Mouse (Mus musculus) CH12.LX (cell line): ENCODE results near the gene Stxbp2. TPM values are rescaled to one million over a fixed set of nuclear protein-coding genes. Genes with fewer than 3 reads are reported as not detected.

Experiments used
- DNase-seq: peaks from one replicate; pipeline ENCODE4 v3.0.0-alpha.2; 2013; ENCODE audit errors: extremely low read depth
- H3K27ac ChIP-seq: 2 replicates; pipeline ENCODE4 v1.5.1; 2012; ENCODE audit warnings: low read depth, mild to moderate bottlenecking, control low read depth, moderate library complexity; ENCODE audit not compliant: insufficient read depth
- H3K27me3 ChIP-seq: replicated peaks from 2 replicates; pipeline ENCODE3; 2012; ENCODE audit warnings: inconsistent platforms
- H3K36me3 ChIP-seq, 2 experiments: replicated peaks in 1 of 2; 2 replicates each; pipeline versions ENCODE3 to v1.6.1; 2012; ENCODE audit warnings: inconsistent platforms in 1 of 2, low read length in 1 of 2, mild to moderate bottlenecking in 1 of 2, mixed read lengths in 1 of 2, moderate library complexity in 1 of 2; ENCODE audit not compliant: control insufficient read depth in 1 of 2, insufficient read depth in 1 of 2
- H3K4me1 ChIP-seq, 2 experiments: 2 replicates each; pipeline ENCODE4 v1.6.1; 2012; ENCODE audit warnings: inconsistent platforms in 1 of 2, moderate library complexity in 1 of 2; ENCODE audit not compliant: insufficient read depth in 2 of 2, control insufficient read depth in 1 of 2
- H3K4me2 ChIP-seq: 2 replicates; pipeline ENCODE4 v1.6.1; 2012; ENCODE audit warnings: low read depth, mild to moderate bottlenecking, control low read depth; ENCODE audit not compliant: poor library complexity, insufficient read depth, severe bottlenecking
- H3K4me3 ChIP-seq, 3 experiments: fragments of 150-350 bp in 1 of 3; sonication (generic) in 1 of 3; replicated peaks in 1 of 3; 2 replicates each; pipeline versions ENCODE3 to v1.5.1; 2011 to 2012; ENCODE audit warnings: low read depth in 2 of 3, low read length in 2 of 3, mild to moderate bottlenecking in 2 of 3, moderate library complexity in 2 of 3, control low read depth in 1 of 3, improper control_type of control experiment in 1 of 3, inconsistent platforms in 1 of 3, mixed read lengths in 1 of 3; ENCODE audit not compliant: poor library complexity in 1 of 3
- H3K79me2 ChIP-seq: replicated peaks from 2 replicates; pipeline ENCODE4 v1.6.1; 2012; ENCODE audit warnings: mild to moderate bottlenecking, moderate library complexity; ENCODE audit not compliant: control insufficient read depth, poor library complexity, insufficient read depth, severe bottlenecking; ENCODE audit errors: extremely low read depth
- H3K9ac ChIP-seq: 2 replicates; pipeline ENCODE4 v1.6.1; 2012; ENCODE audit warnings: low read depth, mild to moderate bottlenecking, control low read depth, moderate library complexity; ENCODE audit not compliant: insufficient read depth
- H3K9me3 ChIP-seq: replicated peaks from 2 replicates; pipeline ENCODE3; 2012; ENCODE audit warnings: low read length, inconsistent platforms, mixed read lengths
- BHLHE40 ChIP-seq: IDR thresholded peaks from 2 replicates; pipeline ENCODE4 v1.6.1; 2011; ENCODE audit warnings: mild to moderate bottlenecking, low read depth, low read length, improper control_type of control experiment
- CHD2 ChIP-seq: IDR thresholded peaks from 2 replicates; pipeline ENCODE4 v1.6.1; 2011; ENCODE audit warnings: low read length, improper control_type of control experiment
- EP300 ChIP-seq: IDR thresholded peaks from 2 replicates; pipeline ENCODE4 v1.6.1; 2011; ENCODE audit warnings: low read length, improper control_type of control experiment
- ETS1 ChIP-seq: conservative IDR thresholded peaks from 2 replicates; pipeline ENCODE4 v1.6.1; 2012; ENCODE audit warnings: low read depth, mild to moderate bottlenecking, inconsistent platforms, low read length, improper control_type of control experiment, moderate library complexity
- HCFC1 ChIP-seq: IDR thresholded peaks from 2 replicates; pipeline ENCODE4 v1.6.1; 2012; ENCODE audit warnings: low read depth, mild to moderate bottlenecking, inconsistent platforms, low read length, improper control_type of control experiment
- JUN ChIP-seq: IDR thresholded peaks from 2 replicates; pipeline ENCODE4 v1.6.1; 2011; ENCODE audit warnings: low read depth, mild to moderate bottlenecking, low read length, improper control_type of control experiment, moderate library complexity; ENCODE audit not compliant: insufficient read depth
- JUND ChIP-seq: conservative IDR thresholded peaks from 2 replicates; pipeline ENCODE4 v1.6.1; 2011; ENCODE audit warnings: low read depth, low read length, improper control_type of control experiment
- MAFK ChIP-seq: IDR thresholded peaks from 2 replicates; pipeline ENCODE4 v1.6.1; 2011; ENCODE audit warnings: low read length, improper control_type of control experiment; ENCODE audit not compliant: insufficient replicate concordance
- MEF2A ChIP-seq: IDR thresholded peaks from 2 replicates; pipeline ENCODE4 v1.6.1; 2014; ENCODE audit warnings: low read depth, mild to moderate bottlenecking, inconsistent platforms, low read length, improper control_type of control experiment, borderline replicate concordance
- TCF12 ChIP-seq: IDR thresholded peaks from 2 replicates; pipeline ENCODE4 v1.6.1; 2014; ENCODE audit warnings: low read depth, mild to moderate bottlenecking, inconsistent platforms, low read length, improper control_type of control experiment
- USF1 ChIP-seq: IDR thresholded peaks from 2 replicates; pipeline ENCODE4 v1.6.1; 2014; ENCODE audit warnings: low read depth, mild to moderate bottlenecking, inconsistent platforms, low read length, improper control_type of control experiment
- USF2 ChIP-seq: conservative IDR thresholded peaks from 2 replicates; pipeline ENCODE4 v1.6.1; 2011; ENCODE audit warnings: low read depth, low read length, improper control_type of control experiment
- ZNF384 ChIP-seq: IDR thresholded peaks from 2 replicates; pipeline ENCODE4 v1.6.1; 2012; ENCODE audit warnings: low read depth, low read length, improper control_type of control experiment, inconsistent platforms
- dilution Hi-C: fragments of 300-500 bp; cut with MboI; formaldehyde crosslinking; loops from 2 replicates; pipeline ENCODE4 v1.14.3; 2020; ENCODE audit warnings: low sequenced_read_pairs; ENCODE audit not compliant: extremely low pct_unique_long_range_greater_than_20kb, extremely low pct_ligation_motif_present
- in situ Hi-C: fragments of 300-500 bp; cut with MboI; formaldehyde crosslinking; loops from 3 replicates; pipeline ENCODE4 v1.14.3; 2019; ENCODE audit warnings: low sequenced_read_pairs, low pct_ligation_motif_present, low pct_unique_long_range_greater_than_20kb, mixed read lengths
- polyA plus RNA-seq: library from polyadenylated mRNA; unstranded; fragments of >175 nt; gene quantifications from 2 replicates; pipeline ENCODE4 v1.2.1, GENCODE M21; 2012; ENCODE audit warnings: low read depth; ENCODE audit not compliant: insufficient read length
- total RNA-seq, 2 experiments: library from RNA; depleted of rRNA; stranded (reverse); fragments of 300-350 nt in 1 of 2; fragments of >200 nt in 1 of 2; gene quantifications; 2 replicates each; pipeline ENCODE4 v1.2.3; 2012 to 2014

Stxbp2 gene
- total and polyA plus RNA-seq, 3 experiments, result 60.9 to 136 (median 123) TPM

DNA sequence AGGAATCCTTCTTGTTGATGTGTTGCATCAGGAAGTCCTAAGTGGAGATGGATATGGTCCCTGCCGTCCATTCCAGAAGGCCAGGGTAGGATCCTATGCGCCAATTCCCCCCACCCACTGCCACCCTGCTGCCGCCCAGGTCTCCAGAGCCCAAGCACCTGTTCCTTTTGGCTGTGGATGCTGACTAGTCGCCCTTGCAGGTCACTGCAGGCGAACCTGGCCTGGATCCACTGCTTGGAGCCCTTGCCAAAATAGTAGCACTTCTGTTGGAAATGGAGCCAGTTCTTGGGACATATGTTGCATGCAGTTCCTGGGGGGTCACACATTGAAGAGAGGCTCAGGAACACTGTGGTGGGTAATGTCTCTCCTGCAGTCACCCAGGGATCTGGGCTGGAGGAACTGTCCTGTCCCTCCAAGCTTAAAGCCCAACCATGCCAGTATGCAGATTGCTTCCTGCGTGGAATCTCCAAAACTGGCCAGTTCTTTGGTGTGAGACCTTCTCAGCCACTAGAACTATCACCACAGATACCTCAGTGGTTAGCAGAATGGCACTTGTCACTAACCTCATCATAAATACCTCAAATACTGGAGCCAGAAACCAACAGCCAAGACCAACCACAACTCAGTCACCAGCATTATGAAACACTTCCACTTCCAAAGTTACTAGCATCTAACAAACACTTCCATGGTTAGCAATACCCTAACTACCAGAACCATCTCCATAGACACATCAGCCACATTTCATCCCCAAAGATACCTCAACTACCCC lies 52.8 kb downstream of the Stxbp2 start:
- dilution Hi-C loops (no loop called here), in situ Hi-C loops (no loop called here)
- no peak overlapping the region for H3K4me2 ChIP-seq
- H3K9me3 ChIP-seq, result no peaks in the 10 kb centered on the region
- peaks cover 21 to 65% of the 10 kb centered on the region in 2 experiments for H3K36me3 ChIP-seq
- no peak overlapping the region for H3K4me3 ChIP-seq
- H3K9ac ChIP-seq, result no peak overlapping the region
- H3K27ac ChIP-seq, result no peak overlapping the region
- H3K79me2 ChIP-seq, result peaks cover 1% of the 10 kb centered on the region; the same call in 1 of the 2 replicates
- TF ChIP-seq HCFC1 (no peak), TCF12 (no peak), JUN (no peak), MEF2A (no peak), JUND (no peak)
- TF ChIP-seq, all 38 proteins: peak for 0
- H3K4me1 ChIP-seq, result peaks cover 21 to 59% of the 10 kb centered on the region in 2 experiments
- H3K27me3 ChIP-seq, result no peaks in the 10 kb centered on the region
- no peak for DNase-seq

DNA sequence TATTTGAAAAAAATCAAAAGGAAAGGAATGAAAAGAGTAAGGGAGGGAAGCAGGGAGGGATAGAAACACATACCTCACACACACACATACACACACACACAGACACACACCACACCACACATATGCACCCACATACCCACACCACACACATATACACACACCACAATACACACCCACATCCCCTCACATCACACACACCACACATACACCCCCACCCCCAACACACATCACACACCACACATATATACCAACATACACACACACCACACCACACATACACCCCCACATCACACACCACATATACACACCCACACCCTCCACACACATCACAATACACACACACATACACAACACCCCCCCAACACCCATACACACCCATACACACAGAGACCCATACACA lies 53.8 kb downstream of the Stxbp2 start:
- Histone ChIP-seq H3K9ac (no peak overlapping the region), H3K4me2 (no peak overlapping the region), H3K27me3 (peaks cover 2% of the 10 kb centered on the region), H3K79me2 (no peaks in the 10 kb centered on the region), H3K4me1 (peaks cover 21 to 50% of the 10 kb centered on the region in 2 experiments), H3K4me3 (no peak overlapping the region), H3K9me3 (no peaks in the 10 kb centered on the region), H3K27ac (no peak overlapping the region), H3K36me3 (peaks cover 13 to 56% of the 10 kb centered on the region in 2 experiments)
- no peak for DNase-seq
- dilution Hi-C loops (no loop called here), in situ Hi-C loops (no loop called here)
- TF ChIP-seq USF1, result no peak
- TF ChIP-seq CHD2, result no peak
- TF ChIP-seq ZNF384, result no peak
- TF ChIP-seq HCFC1, result no peak

- no peak overlapping the region for H3K9ac ChIP-seq
- H3K4me3 ChIP-seq, result peak overlapping the region in 1 of 3 experiments; percentile 44
- TF ChIP-seq HCFC1 (no peak), BHLHE40 (0 out of 2 replicates have a peak, but pooled peaks have one; percentile 9), MEF2A (0 out of 2 replicates have a peak, but pooled peaks have one; percentile 28), TCF12 (0 out of 2 replicates have a peak, but pooled peaks have one; percentile 28), USF2 (no peak), EP300 (0 out of 2 replicates have a peak, but pooled peaks have one; percentile 24), ETS1 (peak; percentile 60), MAFK (peak; percentile 68; the same call in 1 of the 2 replicates)
- no peaks in the 10 kb centered on the region for H3K79me2 ChIP-seq
- H3K9me3 ChIP-seq, result no peaks in the 10 kb centered on the region
- in situ Hi-C loops, result no loop called here
- H3K27me3 ChIP-seq, result peaks cover 2% of the 10 kb centered on the region
- H3K4me2 ChIP-seq, result no peak overlapping the region; the same call in 1 of the 2 replicates
- dilution Hi-C loops, result no loop called here
- peaks cover 21 to 41% of the 10 kb centered on the region in 2 experiments for H3K4me1 ChIP-seq
- no peak overlapping the region for H3K27ac ChIP-seq
- peaks cover 5 to 51% of the 10 kb centered on the region in 2 experiments for H3K36me3 ChIP-seq
- DNase-seq, result peak; percentile 39
These were observed 54.7 kb downstream of the Stxbp2 start for GRCm38 (mm10) chr8:3685422-3685821.
